In genomic region chr3:101167026-101167425, GRCm38 (mm10) we compare ENCODE assay signal across 23 mouse cellular contexts. TPM values are rescaled to one million over a fixed set of nuclear protein-coding genes. Genes with fewer than 3 reads are reported as not detected.
DNase-seq lines count a peak whose midpoint lies in the region; ATAC-seq and TF ChIP-seq lines count a peak whose summit lies in the region.
"Had no signal": no experiment of that assay in that cellular context is flagged by ENCODE, and none has a peak within 500 bp of the region (broad histone marks: within the 10 kb centered on the region; RNA-seq: fewer than 3 reads in every experiment).

No protein-coding gene starts in this region.

- H3K9ac ChIP-seq in ES-E14 (ENCODE audit: insufficient read depth, low read depth, low read length, poor library complexity, severe bottlenecking), result no peak overlapping the region
- H3K9ac ChIP-seq in neural tube, embryonic 15.5 days (replicated peaks), result no peak overlapping the region
- H3K9ac ChIP-seq: embryonic facial prominence, embryonic 12.5 days; forebrain, embryonic 13.5 days; forebrain, embryonic 15.5 days; forebrain, postnatal 0 days had no signal

- no peak overlapping the region for H3K4me2 ChIP-seq in neural tube, embryonic 15.5 days
- H3K4me2 ChIP-seq: embryonic facial prominence, embryonic 12.5 days; forebrain, embryonic 13.5 days; forebrain, embryonic 15.5 days had no signal

- ATAC-seq in neural tube, embryonic 15.5 days (ENCODE audit: low FRiP score), result no peak
- ATAC-seq: CD4-positive, CD25-positive, alpha-beta regulatory T cell, adult 4 months; forebrain, embryonic 13.5 days; forebrain, embryonic 15.5 days; forebrain, postnatal 0 days had no signal

- H3K9me3 ChIP-seq in heart, embryonic 10.5 days, result no peaks in the 10 kb centered on the region
- H3K9me3 ChIP-seq in ES-E14 (ENCODE audit: control insufficient read depth, insufficient read depth, low read depth, low read length), result no peaks in the 10 kb centered on the region
- H3K9me3 ChIP-seq in neural tube, embryonic 15.5 days (replicated peaks), result no peaks in the 10 kb centered on the region
- H3K9me3 ChIP-seq: embryonic facial prominence, embryonic 10.5 days; embryonic facial prominence, embryonic 12.5 days; forebrain, embryonic 13.5 days; forebrain, embryonic 15.5 days had no signal

- in situ Hi-C loops in ES-E14 (cut with MboI; ENCODE audit: low sequenced_read_pairs in 2 of 2, unreplicated experiment in 2 of 2), result no loop called here

- H3K4me1 ChIP-seq in heart, embryonic 10.5 days, result peaks cover 54% of the 10 kb centered on the region
- H3K4me1 ChIP-seq in ES-E14 (ENCODE audit: control insufficient read depth in 2 of 2, insufficient read depth in 2 of 2, low read length in 2 of 2, poor library complexity in 1 of 2), result peaks cover 29 to 47% of the 10 kb centered on the region in 2 experiments
- H3K4me1 ChIP-seq in neural tube, embryonic 15.5 days, result peaks cover 18% of the 10 kb centered on the region

- H3K4me3 ChIP-seq in heart, embryonic 10.5 days, result no peak overlapping the region
- H3K4me3 ChIP-seq in ES-E14 (ENCODE audit: insufficient read depth in 1 of 2, low read depth in 1 of 2, low read length in 2 of 2, poor library complexity in 1 of 2, severe bottlenecking in 1 of 2), result no peak overlapping the region
- H3K4me3 ChIP-seq in neural tube, embryonic 15.5 days (replicated peaks), result no peak overlapping the region
- H3K4me3 ChIP-seq: embryonic facial prominence, embryonic 10.5 days; embryonic facial prominence, embryonic 12.5 days; forebrain, embryonic 13.5 days; forebrain, embryonic 15.5 days had no signal

- H3K36me3 ChIP-seq in heart, embryonic 10.5 days, result no peaks in the 10 kb centered on the region
- no peaks in the 10 kb centered on the region for H3K36me3 ChIP-seq in ES-E14 (ENCODE audit: control insufficient read depth, insufficient read depth, low read length, poor library complexity, severe bottlenecking)
- no peaks in the 10 kb centered on the region for H3K36me3 ChIP-seq in neural tube, embryonic 15.5 days
- H3K36me3 ChIP-seq: embryonic facial prominence, embryonic 10.5 days; embryonic facial prominence, embryonic 12.5 days; forebrain, embryonic 15.5 days had no signal

- 73% methylated on average over 1 of the region's 1 CpGs for WGBS in heart, embryonic 10.5 days
- WGBS in neural tube, embryonic 15.5 days, result 84% methylated on average over 1 of the region's 1 CpGs

- intact Hi-C loops in heart, postnatal 36 days (cut with DNase I), result no loop called here

- 0 out of 2 replicates have a peak overlapping the region, but pooled peaks have one; percentile 7 for H3K27ac ChIP-seq in heart, embryonic 10.5 days
- peak overlapping the region; percentile 48; the same call in 1 of the 2 replicates for H3K27ac ChIP-seq in ES-E14 (ENCODE audit: insufficient read depth, low read depth, low read length, poor library complexity, severe bottlenecking)
- no peak overlapping the region for H3K27ac ChIP-seq in neural tube, embryonic 15.5 days (replicated peaks)
- H3K27ac ChIP-seq: embryonic facial prominence, embryonic 10.5 days; embryonic facial prominence, embryonic 12.5 days; forebrain, embryonic 13.5 days; forebrain, embryonic 15.5 days had no signal

- H3K27me3 ChIP-seq in heart, embryonic 10.5 days (ENCODE audit: insufficient read depth, poor library complexity, severe bottlenecking), result no peaks in the 10 kb centered on the region
- no peaks in the 10 kb centered on the region for H3K27me3 ChIP-seq in neural tube, embryonic 15.5 days (replicated peaks)
- H3K27me3 ChIP-seq: CH12.LX; embryonic facial prominence, embryonic 12.5 days; forebrain, embryonic 13.5 days; forebrain, embryonic 15.5 days had no signal

- peak; percentile 27 for DNase-seq in heart, embryonic 10.5 days (ENCODE audit: low spot score)
- no peak for DNase-seq in heart, postnatal 36 days
- DNase-seq in ES-E14 (ENCODE audit: low read depth, low spot score) (no peak), ZHBTc4 (ENCODE audit: low read depth, low spot score) (peak; percentile 68)
- DNase-seq in frontal cortex, postnatal 36 days (ENCODE audit: low spot score in 2 of 2), result no peak
- DNase-seq: adrenal gland, adult 2 months; adrenal gland, postnatal 10 days; adrenal gland, postnatal 36 days; B cell, adult 2 months; cerebellum, adult 11-12 months; cerebellum, adult 2 months; cerebellum, adult 9-10 months; cerebellum, postnatal 10 days; cerebellum, postnatal 25 days; forebrain, postnatal 0 days had no signal

TF ChIP-seq in ES-E14, 5 proteins besides CTCF, POLR2A, EP300 and RAD21:
- TF ChIP-seq ZC3H11A (IDR thresholded peaks at IDR 0.05; ENCODE audit: borderline replicate concordance, low read depth, low read length) (no peak), MAFK (IDR thresholded peaks at IDR 0.05; ENCODE audit: insufficient read depth, low read depth, low read length) (no peak), ZNF384 (IDR thresholded peaks at IDR 0.05; ENCODE audit: low read depth, low read length) (no peak), CHD2 (IDR thresholded peaks at IDR 0.05; ENCODE audit: low read depth, low read length) (no peak), HCFC1 (IDR thresholded peaks at IDR 0.05; ENCODE audit: borderline replicate concordance, insufficient read depth, low read length) (no peak)

RNA-seq across cellular contexts. Expression of gene Ptgfrn, which starts 56.9 kb away (rescaled TPM):
- polyA plus RNA-seq in heart, embryonic 10.5 days (2016; fragmentation: Nextera tagmentation; extraction: Ambion mirVana), result 4.8 and 5.6 TPM in 2 replicates
- 10 to 100 TPM; 27.1 to 29.3 TPM for total RNA-seq in heart, postnatal 36 days (2021)
- 52.3 and 81.2 TPM in 2 replicates for total RNA-seq in ES-E14 (2012; rRNA removed)
- 3.0 TPM in 2 replicates for polyA plus RNA-seq in neural tube, embryonic 15.5 days (2015; fragmentation: Nextera tagmentation; extraction: Ambion mirVana)
- total RNA-seq: CH12.LX, MEL had no signal

Comparison
In these comparisons a context has a peak if more than half of its experiments do, and no peak if none do; other contexts are left out.
1. DNase-seq: peak in heart, embryonic 10.5 days (single experiment) and ZHBTc4 (single experiment); none in heart, postnatal 36 days (0 of 2), ES-E14 (single experiment) and frontal cortex, postnatal 36 days (0 of 2).